Mouse (Mus musculus) layer of hippocampus, adult 11-12 months (tissue): ENCODE results near the gene Chrm4.

Source experiments
- DNase-seq: peaks from one replicate; pipeline ENCODE4 v3.0.0; 2022; ENCODE audit warnings: low spot score

The Chrm4 gene

DNA sequence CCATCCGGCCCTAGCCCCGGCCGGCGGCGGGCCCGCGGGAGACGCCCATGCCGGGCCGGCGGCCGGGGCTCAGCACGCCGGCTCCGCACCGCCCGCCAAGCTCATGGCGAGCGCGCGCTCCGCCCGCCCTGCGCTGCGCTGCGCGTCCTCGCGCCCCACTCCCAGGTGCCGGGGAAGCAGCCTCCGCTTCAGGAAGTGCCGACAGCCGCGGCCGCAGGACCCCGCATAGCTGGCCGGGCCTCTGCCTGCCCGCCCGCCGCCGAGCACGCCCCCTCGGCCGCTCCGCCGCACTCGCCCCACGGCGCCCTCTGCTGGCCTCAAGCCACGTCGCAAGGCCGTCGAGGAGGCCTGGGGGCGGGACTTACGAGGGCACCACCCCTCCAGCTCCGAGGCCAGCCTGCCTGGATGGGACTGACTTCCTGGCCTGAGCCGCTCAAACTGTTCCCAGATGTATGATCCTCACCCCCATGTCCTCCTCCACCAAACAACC, 36.4 kb downstream of the Chrm4 start:
- DNase-seq, result peak; percentile 95

DNA sequence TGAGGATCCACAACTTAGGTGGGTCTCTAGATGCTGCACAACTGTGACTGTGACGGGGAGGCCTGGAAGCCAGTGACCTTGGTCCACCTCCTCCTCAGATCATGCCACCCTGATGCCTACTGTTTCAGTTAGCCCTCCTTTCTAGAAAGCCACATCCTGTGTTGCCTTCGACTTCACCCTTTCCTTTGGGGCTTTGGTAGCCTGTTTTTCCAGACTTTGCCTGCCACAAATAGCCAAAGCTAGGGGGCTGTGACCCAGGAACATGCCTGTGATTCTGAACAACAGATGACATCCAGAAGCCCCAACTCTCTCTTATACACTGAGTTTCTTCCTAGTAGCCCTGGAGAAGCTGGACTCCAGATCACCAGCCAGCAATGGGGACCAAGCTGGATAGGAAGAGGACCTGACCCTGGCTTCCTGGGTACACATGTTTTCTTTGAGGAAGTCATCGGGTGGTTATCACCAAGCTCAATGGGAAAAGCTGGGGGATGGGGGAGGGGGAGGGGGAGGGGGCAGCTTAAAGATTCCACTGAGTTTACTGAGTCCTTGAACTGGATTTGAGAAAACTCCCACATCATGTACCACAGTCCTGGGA, 37.7 kb downstream of the Chrm4 start:
- DNase-seq, result no peak

GRCm38 (mm10) chr2:91965417-91965816, 38.4 kb downstream of the Chrm4 start:
- DNase-seq, result peak; percentile 67

DNA sequence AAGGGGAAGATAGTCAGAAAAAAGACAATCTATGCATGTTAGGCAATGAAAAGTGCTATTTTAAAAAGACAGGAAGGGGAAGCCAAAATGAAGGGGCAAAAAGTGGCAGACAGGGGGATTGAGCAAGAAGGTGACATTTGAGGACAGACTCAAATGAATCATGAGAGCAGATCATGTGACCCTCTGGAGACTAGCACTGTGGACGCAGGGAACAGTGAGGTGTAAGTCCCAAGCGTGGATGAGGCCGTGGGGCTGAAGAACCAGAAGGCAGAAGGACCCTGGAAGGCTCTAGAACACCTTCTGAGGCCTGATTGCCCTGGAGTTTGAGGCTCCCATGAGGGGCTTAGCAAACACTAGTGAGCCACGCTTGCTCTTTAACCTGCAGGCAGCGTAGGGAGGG, 39.3 kb downstream of the Chrm4 start:
- DNase-seq, result no peak

DNA sequence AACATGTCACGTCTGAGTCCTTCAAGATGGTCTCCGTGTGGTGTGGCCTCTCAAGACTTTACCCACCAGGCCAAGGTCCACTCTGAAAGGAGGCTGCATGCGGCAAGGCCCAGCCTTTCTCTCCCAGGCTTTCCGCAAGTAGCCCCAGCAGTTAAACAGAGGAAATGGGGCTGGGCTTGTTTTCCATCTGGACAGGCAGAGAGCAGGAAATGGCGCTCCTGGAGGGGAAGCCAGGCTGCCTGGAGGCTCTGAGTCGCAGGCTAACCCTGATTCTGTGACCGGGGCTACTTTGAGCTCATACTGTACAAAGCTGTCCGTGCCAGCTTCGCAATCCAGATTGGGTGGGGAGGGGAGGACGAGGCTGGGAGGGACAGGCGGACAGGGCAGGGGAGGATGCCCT, 40.9 kb downstream of the Chrm4 start:
- no peak for DNase-seq

GRCm38 (mm10) chr2:91971231-91972097, 44.4 kb downstream of the Chrm4 start:
- peak; percentile 60 for DNase-seq

DNA sequence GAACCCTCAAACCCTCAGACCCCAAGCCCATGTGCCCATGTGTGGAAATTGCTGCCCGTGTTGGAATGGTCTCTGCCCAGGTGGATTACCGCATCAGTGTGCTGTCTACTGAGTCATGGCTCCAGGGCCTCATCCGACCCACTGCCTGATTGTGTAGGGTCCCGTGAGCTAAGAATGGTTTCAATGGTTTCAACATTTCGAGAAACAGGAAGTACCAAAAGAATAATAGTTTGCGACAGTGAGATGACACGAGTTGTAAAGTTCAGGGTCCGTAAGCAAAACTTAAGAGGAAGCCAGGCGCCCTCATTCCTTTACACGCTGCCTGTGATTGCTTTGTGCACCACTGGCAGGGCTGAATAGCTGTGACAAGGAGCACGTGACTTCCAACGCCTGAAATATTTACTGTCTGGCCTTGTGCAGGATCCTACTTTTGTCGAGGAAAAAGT, 45.1 kb downstream of the Chrm4 start:
- no peak for DNase-seq

GRCm38 (mm10) chr2:91973416-91974135, 46.5 kb downstream of the Chrm4 start:
- no peak for DNase-seq

- DNase-seq, result no peak
These were observed 48.8 kb downstream of the Chrm4 start, which contains the start of gene Dgkz for GRCm38 (mm10) chr2:91975581-91976541. Dgkz (minus strand) TSS chr2:91975864.

DNA sequence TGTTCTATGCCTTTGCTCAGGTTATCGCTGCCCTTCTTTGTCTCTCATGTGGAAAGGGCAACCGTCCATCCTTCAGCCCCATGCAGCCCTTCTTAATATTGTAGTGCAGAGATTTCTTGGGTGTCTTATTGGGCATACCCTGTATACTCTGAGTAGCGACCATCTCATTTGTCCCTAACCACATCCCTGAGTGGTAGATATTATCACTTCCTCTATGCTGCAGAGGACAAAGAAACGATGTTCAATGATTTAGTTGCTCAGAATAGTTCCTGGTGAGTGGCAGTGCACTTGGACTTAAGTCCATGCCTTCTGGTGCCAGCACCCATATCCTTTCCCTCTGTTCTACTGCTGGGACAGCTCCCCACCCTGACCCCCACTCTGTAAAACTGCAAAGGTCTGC, 50.9 kb downstream of the Chrm4 start:
- no peak for DNase-seq
